Mouse (Mus musculus) urinary bladder, postnatal 36 days (tissue): Measurements from ENCODE around the gene 1110008P14Rik.

Source experiments
- DNase-seq, 2 experiments: peaks; one replicate each; pipeline ENCODE4 v3.0.0; 2022; ENCODE audit warnings: low spot score in 2 of 2, mixed read lengths in 1 of 2

The 1110008P14Rik gene

DNA sequence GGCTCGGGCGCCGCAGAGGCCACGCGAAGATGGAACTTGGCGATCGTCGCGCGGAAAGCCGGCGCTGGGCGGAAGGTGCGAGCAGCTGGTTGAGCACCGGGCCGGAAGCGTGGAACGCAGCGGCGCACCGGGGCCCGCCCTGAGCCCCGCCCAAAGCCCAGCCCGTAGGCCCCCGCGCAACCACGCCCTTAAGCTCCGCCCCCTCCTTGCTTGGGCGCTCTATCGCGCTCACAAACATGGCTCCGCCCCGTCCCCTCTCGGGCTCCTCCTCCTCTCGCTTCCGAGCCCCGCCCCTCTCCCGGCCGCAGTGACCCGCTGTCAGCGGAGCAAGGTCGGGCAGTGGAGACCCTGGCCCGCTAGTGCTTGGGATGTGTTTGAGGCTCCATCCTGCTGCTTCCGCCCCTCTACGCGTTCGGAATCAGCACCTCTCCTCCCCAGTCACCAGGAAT lies at the start of gene 1110008P14Rik:
Gene 1110008P14Rik (minus strand): TSS at position 164 of the 449 bp plus-strand sequence.
- peak; percentile 90 to 94 for DNase-seq

DNA sequence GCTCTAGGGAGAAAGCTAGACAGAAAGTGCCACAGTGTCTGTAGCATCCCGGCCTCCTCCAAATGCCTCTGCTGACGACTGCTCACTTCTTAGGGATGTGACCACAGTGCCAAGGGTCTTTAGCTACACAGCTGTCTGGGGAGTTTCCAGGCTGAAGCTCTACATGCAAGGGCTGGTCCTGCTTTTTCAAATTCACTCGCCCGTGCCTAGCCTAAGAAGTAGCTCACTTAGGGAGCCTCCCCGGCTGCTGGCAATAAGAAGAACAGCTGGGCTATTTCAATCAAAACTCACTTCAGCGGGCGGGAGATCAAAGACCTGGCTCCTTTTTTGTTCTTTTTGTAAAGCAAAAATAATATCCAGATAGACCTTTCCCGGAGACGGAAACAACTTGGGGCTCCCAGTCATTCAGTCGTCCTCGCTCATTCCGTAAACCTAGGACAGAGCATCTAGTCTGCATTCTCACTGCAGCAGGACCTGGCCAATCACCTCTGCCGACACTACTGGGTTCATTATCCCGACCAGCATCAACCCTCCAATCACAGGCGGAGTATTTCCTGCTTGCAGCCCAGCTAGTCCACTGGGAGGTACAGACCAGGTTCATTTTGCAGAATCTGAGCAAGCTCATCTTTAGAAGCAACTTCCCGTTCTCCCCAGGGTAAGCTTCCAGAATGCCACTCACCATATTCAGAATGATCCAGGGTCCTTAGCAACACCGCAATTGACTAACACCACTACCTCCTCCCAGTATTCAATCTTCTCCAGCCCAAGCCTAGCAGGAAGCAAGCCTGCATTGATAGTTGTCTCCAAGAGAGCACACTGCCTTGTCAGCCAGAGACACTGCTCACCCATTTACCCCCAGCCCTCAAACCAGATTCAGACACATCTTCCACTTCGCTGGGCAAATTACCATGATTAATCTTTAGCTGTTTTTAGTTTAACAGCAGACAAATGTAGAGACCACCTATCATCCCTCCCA lies 49.3 kb upstream of the 1110008P14Rik start:
- DNase-seq = peak; percentile 39 to 69

DNA sequence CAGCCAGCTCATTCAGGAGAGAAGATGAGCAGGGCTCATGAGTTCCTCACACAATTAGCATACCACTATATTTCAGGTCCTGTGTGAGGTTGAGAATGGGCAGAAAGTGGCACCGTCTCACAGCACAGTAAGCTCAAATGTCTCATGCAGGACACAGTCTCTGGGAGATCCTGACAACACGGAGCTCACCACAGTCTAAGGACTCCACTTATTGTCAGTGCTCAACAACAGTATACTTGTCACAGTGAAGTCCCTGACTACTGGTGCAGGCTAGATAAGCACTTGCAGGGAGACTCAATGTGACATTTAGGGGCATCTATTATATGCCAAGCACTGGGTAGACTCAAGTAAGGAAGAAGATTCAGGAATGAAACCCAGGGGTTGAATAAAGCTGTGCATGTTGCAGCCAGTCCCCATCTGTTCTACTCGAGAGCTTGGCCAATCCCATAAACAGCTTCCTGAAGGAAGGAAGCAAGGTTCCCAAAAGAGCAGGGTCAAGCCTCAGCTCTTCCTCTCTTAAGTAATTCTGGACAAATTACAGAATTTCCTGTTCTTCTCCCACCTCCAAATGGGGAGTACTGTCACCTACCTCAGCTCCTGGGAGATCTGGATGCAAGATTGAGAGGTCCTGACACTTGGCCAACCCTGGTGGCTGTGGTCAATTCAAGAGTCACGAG lies 47.6 kb upstream of the 1110008P14Rik start:
- no peak for DNase-seq

- DNase-seq = peak; percentile 59 to 62
These were observed 46.6 kb upstream of the 1110008P14Rik start for GRCm38 (mm10) chr2:32428262-32428722.

DNA sequence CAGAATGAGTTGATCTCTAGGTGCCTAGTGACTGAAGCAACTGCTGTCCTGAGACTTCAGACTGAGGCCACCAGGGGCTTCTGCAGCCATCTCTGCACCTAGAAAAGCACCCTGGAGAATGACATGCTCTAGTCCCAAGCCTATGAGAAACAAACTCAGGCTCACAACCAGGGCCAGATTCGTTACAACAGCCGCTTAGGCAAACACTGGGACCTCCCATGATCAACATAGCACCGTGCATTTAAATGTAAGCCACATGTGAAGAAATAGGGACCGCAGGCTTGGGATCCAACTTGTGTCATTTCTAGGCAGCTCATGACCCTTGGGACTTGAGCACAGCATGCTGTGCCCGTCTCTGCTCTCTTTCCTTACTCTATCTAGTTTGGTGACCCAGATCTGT lies 46.0 kb upstream of the 1110008P14Rik start:
- no peak for DNase-seq

- DNase-seq = no peak
These were observed 44.4 kb upstream of the 1110008P14Rik start for GRCm38 (mm10) chr2:32426141-32426540.

DNA sequence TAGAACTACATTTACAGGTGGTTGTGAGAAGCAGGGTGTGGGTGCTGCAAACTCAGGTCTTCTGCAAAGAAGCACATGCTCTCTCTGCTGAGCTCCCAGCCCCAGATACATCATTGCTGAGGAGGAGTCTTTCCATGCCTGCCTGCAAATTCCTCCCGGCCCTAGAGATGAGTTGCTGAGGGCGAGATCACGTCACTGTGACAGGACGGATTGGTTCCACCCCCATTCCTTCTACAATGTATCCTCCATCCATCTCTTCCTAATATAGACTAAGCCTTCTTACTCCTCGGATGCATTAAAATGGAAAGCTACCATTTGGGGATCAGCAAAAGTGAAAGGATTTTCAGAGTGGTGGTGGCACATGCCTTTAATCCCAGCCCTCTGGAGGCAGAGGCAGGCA lies 43.8 kb upstream of the 1110008P14Rik start:
- no peak for DNase-seq

GRCm38 (mm10) chr2:32424796-32425195 lies 43.1 kb upstream of the 1110008P14Rik start:
- no peak for DNase-seq

GRCm38 (mm10) chr2:32423481-32424331 lies 42.0 kb upstream of the 1110008P14Rik start:
- peak; percentile 49 to 74 for DNase-seq

DNA sequence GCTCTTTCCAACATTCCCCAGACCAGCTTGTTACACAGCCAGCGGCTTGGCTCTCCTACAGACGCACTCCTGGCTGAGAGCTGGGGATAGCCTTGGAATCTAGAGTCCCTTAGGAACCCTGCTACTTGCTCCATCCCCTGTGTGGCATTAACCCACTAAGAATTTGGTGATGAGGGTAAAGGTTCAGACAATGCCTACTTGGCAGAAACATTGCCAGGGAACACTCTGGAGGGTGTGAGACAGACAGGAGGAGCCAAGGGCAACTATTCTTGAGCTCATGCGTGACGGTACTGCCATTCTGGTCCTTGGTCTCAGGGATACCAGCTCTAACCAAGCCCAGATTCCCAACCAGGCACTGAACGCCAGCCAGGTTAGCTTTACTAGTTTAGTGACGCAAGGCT lies 40.1 kb upstream of the 1110008P14Rik start:
- no peak for DNase-seq

DNA sequence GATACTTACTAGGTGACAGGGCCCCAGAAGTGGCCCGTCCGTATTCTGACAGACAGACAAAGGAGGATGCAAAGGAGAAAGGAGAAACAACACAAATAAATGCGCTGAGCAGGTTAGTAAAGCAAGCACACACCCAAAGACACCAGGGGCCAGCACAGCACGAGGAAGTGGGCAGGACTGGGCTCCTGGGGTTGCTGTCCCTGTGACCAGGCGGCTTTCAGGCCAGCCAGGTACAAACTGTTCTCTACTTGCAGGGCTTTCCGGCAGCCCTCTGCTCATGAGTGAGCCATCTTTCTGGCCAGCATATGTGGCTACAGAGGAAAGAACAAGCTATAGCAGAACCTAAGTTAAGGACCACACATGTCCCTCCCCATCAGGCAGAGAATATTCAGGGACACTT lies 38.9 kb upstream of the 1110008P14Rik start:
- DNase-seq = no peak

GRCm38 (mm10) chr2:32420066-32420608 lies 38.4 kb upstream of the 1110008P14Rik start:
- DNase-seq = no peak

DNA sequence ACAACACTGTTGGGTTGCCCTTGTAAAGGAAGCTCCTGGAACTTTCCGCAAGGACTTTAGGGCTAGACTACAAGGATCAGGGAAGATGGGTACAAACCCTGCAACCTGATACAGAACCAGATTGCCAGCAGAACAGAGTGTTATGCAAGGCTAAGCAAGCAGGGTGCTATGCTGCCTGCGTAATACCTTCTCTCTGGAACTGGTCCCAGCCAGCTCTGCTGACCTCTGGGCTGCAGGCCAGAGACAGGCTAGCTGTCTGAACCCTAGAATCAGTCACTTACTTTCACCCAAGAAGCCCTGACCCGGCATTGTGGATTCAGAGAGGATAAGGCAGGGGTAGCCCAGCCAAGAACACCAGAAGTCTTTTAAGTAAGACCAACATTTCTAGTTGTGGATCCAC lies 37.6 kb upstream of the 1110008P14Rik start:
- DNase-seq = peak in 1 of 2 experiments; percentile 83

DNA sequence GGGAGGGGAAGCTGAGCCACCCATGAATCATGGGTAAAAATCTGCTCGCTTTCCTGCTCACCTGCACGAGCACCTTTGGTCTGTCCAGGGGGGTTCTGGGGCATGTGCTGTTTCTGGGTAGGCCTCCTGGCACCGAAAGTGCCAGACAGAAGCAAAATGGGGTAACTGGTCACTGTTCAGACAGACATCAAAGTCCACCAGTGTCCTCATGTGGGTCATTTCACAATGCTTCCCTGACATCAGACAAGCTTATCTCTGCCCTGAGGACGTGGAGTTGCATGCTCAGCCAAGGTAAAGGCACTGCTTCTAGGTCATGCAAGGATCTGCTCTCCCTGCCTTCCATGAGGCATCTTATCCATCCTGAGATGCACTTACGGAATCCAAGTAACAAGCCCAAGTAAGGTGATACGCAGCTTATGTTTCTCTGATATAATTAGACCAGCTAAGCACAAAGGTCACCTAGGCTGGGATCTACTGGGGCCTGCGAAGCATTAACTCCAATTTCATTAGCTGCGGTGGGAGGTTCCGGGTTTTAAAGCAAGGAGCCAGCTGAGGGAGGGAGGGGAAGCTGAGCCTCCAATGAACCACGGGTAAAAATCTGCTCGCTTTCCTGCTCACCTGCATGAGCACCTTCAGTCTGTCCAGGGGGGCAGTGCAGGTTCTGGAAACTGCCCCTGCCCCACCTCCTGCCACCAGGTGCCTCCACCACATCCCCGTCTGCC lies 36.9 kb upstream of the 1110008P14Rik start:
- no peak for DNase-seq

DNA sequence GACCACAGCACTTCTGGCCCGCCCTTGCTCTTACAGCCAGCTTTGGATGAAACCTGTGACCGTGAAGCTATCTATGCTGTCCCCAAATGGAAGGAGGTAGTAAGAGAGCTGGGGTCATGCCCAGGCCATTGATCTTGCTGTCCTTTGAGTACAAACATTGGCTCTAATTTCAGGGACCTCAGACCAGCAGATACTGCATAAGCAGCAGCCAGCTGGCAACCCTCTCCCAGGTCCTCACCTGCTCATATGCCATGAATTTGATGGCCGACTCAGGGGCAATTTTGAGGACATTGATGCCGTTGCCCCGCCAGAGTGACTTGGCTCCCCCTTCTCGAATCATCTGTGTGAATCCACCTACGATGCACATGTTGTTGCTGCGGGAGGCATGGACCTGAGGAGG lies 35.7 kb upstream of the 1110008P14Rik start:
- DNase-seq = no peak

- no peak for DNase-seq
These were observed 34.8 kb upstream of the 1110008P14Rik start for GRCm38 (mm10) chr2:32416556-32416955.

DNA sequence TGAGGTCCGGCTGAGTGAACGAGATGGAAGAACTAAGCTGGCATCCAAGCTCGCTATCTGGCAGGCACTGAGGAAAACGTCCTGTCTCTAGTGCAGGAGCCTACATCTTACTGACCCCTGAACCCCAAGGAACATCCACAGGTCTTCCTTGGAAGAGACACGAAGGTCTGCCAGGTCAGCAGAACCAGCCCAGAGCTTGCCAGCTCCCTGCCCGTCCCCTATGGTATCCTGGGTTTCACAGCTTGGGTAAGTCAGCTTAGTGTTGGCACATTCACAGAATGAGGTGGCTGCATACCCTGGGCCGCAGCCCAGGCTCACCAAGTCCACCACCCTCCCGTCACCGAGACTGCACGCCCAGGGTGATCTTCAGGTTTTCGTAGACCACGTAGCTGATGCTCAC lies 34.1 kb upstream of the 1110008P14Rik start:
- no peak for DNase-seq

- DNase-seq = no peak
These were observed 32.2 kb upstream of the 1110008P14Rik start for GRCm38 (mm10) chr2:32413936-32414335.

DNA sequence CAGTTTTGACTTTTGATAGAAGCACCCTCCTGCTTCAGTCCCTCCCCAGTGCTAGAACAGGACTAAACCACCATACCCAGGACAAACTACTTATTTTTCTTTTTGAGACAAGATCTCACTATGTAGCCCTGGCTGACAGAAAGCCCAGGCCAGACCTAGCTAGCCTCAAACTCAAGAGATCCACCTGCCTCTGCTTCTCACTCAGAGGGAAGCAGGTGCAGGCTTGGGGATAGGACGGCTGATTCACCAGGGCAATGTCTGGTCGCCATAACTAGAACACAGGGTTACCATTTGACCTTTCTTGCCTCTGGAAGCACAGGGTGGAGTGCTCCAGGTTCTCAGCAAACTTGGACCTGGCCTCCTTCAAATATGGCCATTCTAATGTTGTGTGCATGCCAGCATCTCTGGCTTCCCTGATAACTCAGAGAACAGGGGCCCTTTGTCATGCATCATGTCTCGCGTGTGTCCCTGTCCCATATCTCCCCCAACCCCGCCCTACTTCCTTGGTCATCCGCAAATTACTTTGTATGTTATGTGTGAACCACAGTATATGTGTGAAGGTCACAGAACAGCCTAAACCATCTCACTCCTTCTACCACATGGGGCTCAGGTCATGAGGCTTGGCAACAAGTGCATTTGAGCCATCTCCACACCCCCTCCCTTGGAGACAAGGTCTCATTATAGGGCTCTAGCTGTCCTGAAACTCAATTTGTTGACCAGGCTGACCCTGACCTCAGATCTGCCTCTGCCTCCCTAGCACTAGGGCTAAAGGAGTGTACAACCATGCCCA lies 31.2 kb upstream of the 1110008P14Rik start:
- DNase-seq = no peak

GRCm38 (mm10) chr2:32411407-32411806 lies 29.7 kb upstream of the 1110008P14Rik start:
- DNase-seq = no peak
